Mouse (Mus musculus) ES-E14 (cell line): ENCODE measurements around the gene Adcy3.

ENCODE experiments used
- CHD2 ChIP-seq: IDR thresholded peaks from 2 replicates; pipeline ENCODE4 v1.6.1; 2014; ENCODE audit warnings: mild to moderate bottlenecking, low read depth, low read length, inconsistent platforms
- HCFC1 ChIP-seq: IDR thresholded peaks from 2 replicates; pipeline ENCODE4 v1.6.1; 2012; ENCODE audit warnings: low read length, inconsistent platforms, borderline replicate concordance; ENCODE audit not compliant: insufficient read depth

GRCm38 (mm10) chr12:4169622-4170021 is 36.7 kb downstream of the Adcy3 start:
- TF ChIP-seq HCFC1 (no peak), CHD2 (no peak)
